Mouse (Mus musculus): ENCODE measurements around the gene Spag7.

- TF ChIP-seq CTCF (IDR thresholded peaks at IDR 0.05; ENCODE audit: extremely low read depth, insufficient read length, insufficient replicate concordance, low read depth, low read length), result no peak; the same call in 1 of the 2 replicates
- TF ChIP-seq POLR2A (IDR thresholded peaks at IDR 0.05; ENCODE audit: low read depth, low read length), result no peak
Observed at GRCm38 (mm10) chr11:70681897-70682581, 12.8 kb upstream of the Spag7 start.
